In genomic region chr7:37689561-37690305, GRCm38 (mm10) we compare ENCODE assay signal across 12 mouse cellular contexts.
DNase-seq lines count a peak whose midpoint lies in the region; ATAC-seq and TF ChIP-seq lines count a peak whose summit lies in the region.
"Had no signal": no experiment of that assay in that cellular context is flagged by ENCODE, and none has a peak within 500 bp of the region (broad histone marks: within the 10 kb centered on the region; RNA-seq: fewer than 3 reads in every experiment).

No protein-coding gene starts in this region.

- H3K9me3 ChIP-seq in forebrain, embryonic 12.5 days, result no peaks in the 10 kb centered on the region
- no peaks in the 10 kb centered on the region for H3K9me3 ChIP-seq in midbrain, embryonic 11.5 days (ENCODE audit: control insufficient read depth, low read length)
- no peaks in the 10 kb centered on the region for H3K9me3 ChIP-seq in intestine, embryonic 15.5 days
- no peaks in the 10 kb centered on the region for H3K9me3 ChIP-seq in kidney, embryonic 16.5 days (ENCODE audit: low read length)
- H3K9me3 ChIP-seq: liver, embryonic 13.5 days had no signal

- DNase-seq in layer of hippocampus, adult 2 months (ENCODE audit: low spot score in 2 of 2), result no peak
- no peak for DNase-seq in layer of hippocampus, postnatal 25 days (ENCODE audit: extremely low spot score in 1 of 2, low spot score in 1 of 2)
- DNase-seq in midbrain, embryonic 11.5 days (ENCODE audit: low spot score, missing footprints), result peak; percentile 95
- no peak for DNase-seq in lung, adult 18-20 months
- DNase-seq in kidney, adult 8-10 months, result no peak
- DNase-seq: layer of hippocampus, adult 9-11 months; liver, embryonic 13.5 days; thymus, adult 18-20 months had no signal

- ATAC-seq in forebrain, embryonic 12.5 days (ENCODE audit: low FRiP score), result peak; percentile 79
- ATAC-seq in midbrain, embryonic 11.5 days (ENCODE audit: low FRiP score), result peak; percentile 49
- no peak for ATAC-seq in intestine, embryonic 15.5 days
- no peak for ATAC-seq in kidney, embryonic 16.5 days (ENCODE audit: low FRiP score, low TSS enrichment)

- H3K27ac ChIP-seq in layer of hippocampus, adult 2 months, result no peak overlapping the region; the same call in 1 of the 2 replicates
- H3K27ac ChIP-seq in forebrain, embryonic 12.5 days, result peak overlapping the region; percentile 93
- H3K27ac ChIP-seq in midbrain, embryonic 11.5 days (ENCODE audit: low read depth, low read length), result peak overlapping the region; percentile 69
- no peak overlapping the region for H3K27ac ChIP-seq in intestine, embryonic 15.5 days
- no peak overlapping the region for H3K27ac ChIP-seq in kidney, embryonic 16.5 days (ENCODE audit: low read length)
- H3K27ac ChIP-seq: liver, embryonic 13.5 days had no signal

- TF ChIP-seq CTCF in layer of hippocampus, adult 2 months (conservative IDR thresholded peaks at IDR 0.05), result no peak

- 10% methylated on average over 23 of the region's 23 CpGs for WGBS in forebrain, embryonic 12.5 days
- 50% methylated on average over 23 of the region's 23 CpGs for WGBS in midbrain, embryonic 11.5 days
- 60% methylated on average over 23 of the region's 23 CpGs for WGBS in intestine, embryonic 15.5 days
- 66% methylated on average over 23 of the region's 23 CpGs for WGBS in kidney, embryonic 16.5 days

- H3K36me3 ChIP-seq in forebrain, embryonic 12.5 days (replicated peaks), result no peaks in the 10 kb centered on the region
- no peaks in the 10 kb centered on the region for H3K36me3 ChIP-seq in midbrain, embryonic 11.5 days (ENCODE audit: control insufficient read depth, insufficient read depth, low read length)
- no peaks in the 10 kb centered on the region for H3K36me3 ChIP-seq in intestine, embryonic 15.5 days
- H3K36me3 ChIP-seq in kidney, embryonic 16.5 days (ENCODE audit: insufficient read depth, low read length), result no peaks in the 10 kb centered on the region
- H3K36me3 ChIP-seq: liver, embryonic 13.5 days had no signal

- no peaks in the 10 kb centered on the region for H3K27me3 ChIP-seq in forebrain, embryonic 12.5 days
- H3K27me3 ChIP-seq in midbrain, embryonic 11.5 days (ENCODE audit: control insufficient read depth, insufficient read depth, low read length), result no peaks in the 10 kb centered on the region
- no peaks in the 10 kb centered on the region for H3K27me3 ChIP-seq in intestine, embryonic 15.5 days (replicated peaks)
- H3K27me3 ChIP-seq in kidney, embryonic 16.5 days (ENCODE audit: insufficient read depth, low read length), result no peaks in the 10 kb centered on the region
- H3K27me3 ChIP-seq: CH12.LX; liver, embryonic 13.5 days had no signal

- H3K9ac ChIP-seq in forebrain, embryonic 12.5 days, result peak overlapping the region; percentile 38
- peak overlapping the region; percentile 24; the same call in 1 of the 2 replicates for H3K9ac ChIP-seq in midbrain, embryonic 11.5 days (ENCODE audit: low read length)
- no peak overlapping the region for H3K9ac ChIP-seq in intestine, embryonic 15.5 days
- H3K9ac ChIP-seq in kidney, embryonic 16.5 days (replicated peaks; ENCODE audit: low read length), result no peak overlapping the region
- H3K9ac ChIP-seq: liver, embryonic 13.5 days had no signal

- peak overlapping the region; percentile 45 for H3K4me2 ChIP-seq in forebrain, embryonic 12.5 days
- H3K4me2 ChIP-seq in midbrain, embryonic 11.5 days, result peak overlapping the region; percentile 22; the same call in 1 of the 2 replicates
- H3K4me2 ChIP-seq in intestine, embryonic 15.5 days (replicated peaks), result no peak overlapping the region
- H3K4me2 ChIP-seq in kidney, embryonic 16.5 days (replicated peaks; ENCODE audit: low read depth, low read length), result no peak overlapping the region
- H3K4me2 ChIP-seq: liver, embryonic 13.5 days had no signal

- H3K4me1 ChIP-seq in forebrain, embryonic 12.5 days, result peaks cover 57% of the 10 kb centered on the region
- H3K4me1 ChIP-seq in midbrain, embryonic 11.5 days (ENCODE audit: control insufficient read depth, insufficient read depth, low read length), result peaks cover 30% of the 10 kb centered on the region
- no peaks in the 10 kb centered on the region for H3K4me1 ChIP-seq in intestine, embryonic 15.5 days (replicated peaks)
- H3K4me1 ChIP-seq in kidney, embryonic 16.5 days (ENCODE audit: insufficient read depth, low read length), result peaks cover 7% of the 10 kb centered on the region
- H3K4me1 ChIP-seq: liver, embryonic 13.5 days had no signal

- H3K4me3 ChIP-seq in layer of hippocampus, adult 2 months, result peak overlapping the region; percentile 25
- peak overlapping the region; percentile 7; the same call in 1 of the 2 replicates for H3K4me3 ChIP-seq in forebrain, embryonic 12.5 days (replicated peaks)
- no peak overlapping the region for H3K4me3 ChIP-seq in midbrain, embryonic 11.5 days (ENCODE audit: low read depth, low read length)
- H3K4me3 ChIP-seq in intestine, embryonic 15.5 days (replicated peaks), result no peak overlapping the region
- H3K4me3 ChIP-seq in kidney, embryonic 16.5 days (ENCODE audit: low read length), result no peak overlapping the region
- H3K4me3 ChIP-seq: liver, embryonic 13.5 days had no signal

Comparison
In these comparisons a context has a peak if more than half of its experiments do, and no peak if none do; other contexts are left out.
1. H3K27ac ChIP-seq: peak in forebrain, embryonic 12.5 days (single experiment) and midbrain, embryonic 11.5 days (single experiment); none in layer of hippocampus, adult 2 months (single experiment), intestine, embryonic 15.5 days (single experiment) and kidney, embryonic 16.5 days (single experiment).
2. H3K4me3 ChIP-seq: peak in layer of hippocampus, adult 2 months (single experiment) and forebrain, embryonic 12.5 days (single experiment); none in midbrain, embryonic 11.5 days (single experiment), intestine, embryonic 15.5 days (single experiment) and kidney, embryonic 16.5 days (single experiment).
3. ATAC-seq: peak in forebrain, embryonic 12.5 days (single experiment) and midbrain, embryonic 11.5 days (single experiment); none in intestine, embryonic 15.5 days (single experiment) and kidney, embryonic 16.5 days (single experiment).
4. H3K4me2 ChIP-seq: peak in forebrain, embryonic 12.5 days (single experiment) and midbrain, embryonic 11.5 days (single experiment); none in intestine, embryonic 15.5 days (single experiment) and kidney, embryonic 16.5 days (single experiment).
5. H3K9ac ChIP-seq: peak in forebrain, embryonic 12.5 days (single experiment) and midbrain, embryonic 11.5 days (single experiment); none in intestine, embryonic 15.5 days (single experiment) and kidney, embryonic 16.5 days (single experiment).